Mouse (Mus musculus) midbrain, postnatal 0 days (tissue): ENCODE results near the gene Slc1a7. TPM values are rescaled to one million over a fixed set of nuclear protein-coding genes. Genes with fewer than 3 reads are reported as not detected.

Source experiments
- ATAC-seq: fragments of 200-750 bp; cut with Nextera tagmentation; 2 replicates; pipeline ENCODE4 v1.8.0; 2017; ENCODE audit warnings: moderate number of reproducible peaks, mild to moderate bottlenecking, moderate TSS enrichment, moderate library complexity; ENCODE audit not compliant: low FRiP score
- DNase-seq: peaks from one replicate; pipeline ENCODE4 v3.0.0-alpha.2; 2015; ENCODE audit warnings: low spot score
- H3K27ac ChIP-seq: fragments of 300-500 bp; sonication (generic); 2 replicates; pipeline ENCODE4 v1.5.1; 2014; ENCODE audit warnings: low read depth, mild to moderate bottlenecking, low read length, mixed read lengths
- H3K27me3 ChIP-seq: fragments of 300-500 bp; sonication (generic); 2 replicates; pipeline ENCODE4 v1.6.1; 2014; ENCODE audit warnings: low read length, control low read depth, mixed read lengths; ENCODE audit not compliant: insufficient read depth
- H3K36me3 ChIP-seq: fragments of 300-500 bp; sonication (generic); 2 replicates; pipeline ENCODE4 v1.6.1; 2014; ENCODE audit warnings: low read length, control low read depth, mixed read lengths; ENCODE audit not compliant: insufficient read depth
- H3K4me1 ChIP-seq: fragments of 300-500 bp; sonication (generic); 2 replicates; pipeline ENCODE4 v1.6.1; 2014; ENCODE audit warnings: mild to moderate bottlenecking, control low read depth, antibody characterized with exemption, low read length, mixed read lengths; ENCODE audit not compliant: insufficient read depth
- H3K4me2 ChIP-seq: fragments of 300-500 bp; sonication (generic); 2 replicates; pipeline ENCODE4 v1.6.1; 2014; ENCODE audit warnings: low read depth, mild to moderate bottlenecking, low read length, mixed read lengths; ENCODE audit not compliant: poor library complexity, severe bottlenecking
- H3K4me3 ChIP-seq: fragments of 300-500 bp; sonication (generic); 2 replicates; pipeline ENCODE4 v1.5.1; 2014; ENCODE audit warnings: low read depth, mild to moderate bottlenecking, low read length, moderate library complexity
- H3K9ac ChIP-seq: fragments of 300-500 bp; sonication (generic); replicated peaks from 2 replicates; pipeline ENCODE4 v1.6.1; 2014; ENCODE audit warnings: mild to moderate bottlenecking, low read length, moderate library complexity, mixed read lengths; ENCODE audit not compliant: poor library complexity, severe bottlenecking
- H3K9me3 ChIP-seq: fragments of 300-500 bp; sonication (generic); 2 replicates; pipeline ENCODE4 v1.6.1; 2016; ENCODE audit warnings: low read length, control low read depth
- CTCF ChIP-seq: IDR thresholded peaks from 2 replicates; pipeline ENCODE4 v1.5.1; 2016; ENCODE audit warnings: antibody characterized with exemption, mild to moderate bottlenecking
- whole genome bisulfite sequencing: fragments of 180-500 bp; shearing (Covaris S2); extraction: QIAGEN DNeasy Blood & Tissue Kit; methylation state at CpG from one replicate; pipeline ENCODE4 v1.1.7; 2014; 5-methylcytosine and 5-hydroxymethylcytosine counted together
- polyA plus RNA-seq: library from polyadenylated mRNA; unstranded; fragments of >200 nt; fragmentation: Nextera tagmentation; extraction: Ambion mirVana; gene quantifications from 2 replicates; pipeline ENCODE4 v1.2.1, GENCODE M21; 2015
- total RNA-seq: library from RNA; depleted of rRNA; stranded (reverse); fragments of >200 nt; gene quantifications from 2 replicates; pipeline ENCODE4 v1.2.3, GENCODE M21; 2014

Slc1a7 gene
- total and polyA plus RNA-seq, 2 experiments from 2014 or later = 0.16 TPM; not detected in 1

DNA sequence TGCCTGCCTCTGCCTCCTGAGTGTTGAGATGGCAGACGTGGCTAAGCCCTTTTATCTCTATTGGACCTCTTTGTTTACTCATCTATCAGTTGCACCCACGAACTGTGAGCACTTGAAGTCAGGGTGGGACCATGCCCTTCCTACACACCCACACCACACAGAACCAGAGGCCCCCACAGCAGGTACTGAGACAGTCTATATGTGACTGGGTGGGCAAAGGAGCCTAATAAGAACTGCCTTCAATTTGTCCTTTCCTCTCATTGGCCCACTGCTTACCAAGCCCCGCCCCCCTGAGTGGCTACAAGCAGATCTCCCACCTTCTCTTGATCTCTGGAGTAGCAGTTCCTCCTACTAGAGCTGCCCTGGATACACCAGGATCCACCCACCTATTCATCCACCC, 58.1 kb downstream of the Slc1a7 start:
- Histone ChIP-seq H3K27me3 (peaks cover 14% of the 10 kb centered on the region), H3K9ac (no peak overlapping the region), H3K4me2 (no peak overlapping the region), H3K9me3 (no peaks in the 10 kb centered on the region), H3K4me3 (no peak overlapping the region), H3K4me1 (peaks cover 5% of the 10 kb centered on the region; the same call in 1 of the 2 replicates), H3K36me3 (no peaks in the 10 kb centered on the region), H3K27ac (no peak overlapping the region)
- no peak for ATAC-seq
- DNase-seq = no peak
- TF ChIP-seq CTCF = no peak
- 55% methylated on average over 3 of the region's 3 CpGs for WGBS

- 6% methylated on average over 22 of the region's 22 CpGs for WGBS
- no peak for ATAC-seq
- peak overlapping the region; percentile 66 for H3K9ac ChIP-seq
These were observed 62.9 kb downstream of the Slc1a7 start for GRCm38 (mm10) chr4:108030888-108031501.

DNA sequence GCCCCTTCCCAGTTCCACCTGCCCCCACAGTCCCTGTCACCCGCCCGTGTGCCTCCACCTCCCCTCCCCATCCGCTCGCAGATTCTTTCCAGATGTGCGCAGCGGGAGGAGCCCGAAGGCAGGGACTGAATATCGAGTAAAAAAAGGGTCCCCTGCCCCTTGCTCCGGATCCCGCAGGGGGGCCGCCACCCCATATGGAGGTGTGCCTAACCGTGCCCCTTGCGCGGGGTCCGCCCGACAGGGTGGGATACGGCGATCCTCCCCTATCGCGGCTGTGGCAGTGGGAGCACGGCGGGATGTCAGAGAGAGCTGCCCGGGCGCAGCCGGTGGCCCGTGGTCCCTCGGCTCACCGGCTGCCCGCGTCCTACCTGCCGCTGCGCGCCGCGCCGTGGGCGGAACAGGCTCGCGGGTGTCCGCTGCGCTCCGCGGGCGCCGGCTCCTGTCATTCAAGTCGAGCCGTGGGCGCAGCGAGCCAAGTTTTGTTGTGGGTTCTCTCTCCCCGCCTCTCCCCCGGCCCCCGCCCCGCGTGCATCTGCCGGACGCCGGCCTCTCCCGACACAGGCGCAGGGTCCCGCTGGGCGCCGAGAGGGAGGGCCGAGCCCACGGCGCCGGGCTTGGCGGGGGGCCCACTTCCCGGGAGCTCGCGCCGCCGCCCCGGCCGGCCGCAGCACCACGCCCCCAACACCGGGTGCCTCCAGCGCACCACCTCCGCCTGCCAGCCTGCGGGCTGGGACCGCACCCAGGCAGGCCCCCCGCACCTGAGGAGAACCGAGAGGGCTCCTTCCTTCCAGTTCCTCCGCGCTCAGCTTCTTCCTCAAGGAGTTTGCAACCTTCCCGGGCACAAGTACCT, 63.6 kb downstream of the Slc1a7 start:
- Histone ChIP-seq H3K4me2 (peak overlapping the region; percentile 100), H3K36me3 (no peaks in the 10 kb centered on the region), H3K9me3 (no peaks in the 10 kb centered on the region), H3K4me1 (peaks cover 6% of the 10 kb centered on the region; the same call in 1 of the 2 replicates), H3K27me3 (peaks cover 26% of the 10 kb centered on the region), H3K9ac (peak overlapping the region; percentile 66), H3K4me3 (peak overlapping the region; percentile 62), H3K27ac (no peak overlapping the region)
- ATAC-seq (0 out of 2 replicates have a peak, but pooled peaks have one; percentile 39), DNase-seq (peak; percentile 42)
- no peak for TF ChIP-seq CTCF
- WGBS = 1% methylated on average over 52 of the region's 86 CpGs

More at GRCm38 (mm10) chr4:108030888-108031501, 62.9 kb downstream of the Slc1a7 start:
- peaks cover 26% of the 10 kb centered on the region for H3K27me3 ChIP-seq
- H3K36me3 ChIP-seq = no peaks in the 10 kb centered on the region
- peak overlapping the region; percentile 62 for H3K4me3 ChIP-seq
- DNase-seq = no peak
- H3K4me1 ChIP-seq = peaks cover 6% of the 10 kb centered on the region; the same call in 1 of the 2 replicates
- TF ChIP-seq CTCF = no peak
- no peak overlapping the region for H3K27ac ChIP-seq
- H3K4me2 ChIP-seq = peak overlapping the region; percentile 100
- H3K9me3 ChIP-seq = no peaks in the 10 kb centered on the region

GRCm38 (mm10) chr4:108032352-108032849, 64.3 kb downstream of the Slc1a7 start:
- Histone ChIP-seq H3K27ac (no peak overlapping the region), H3K4me2 (peak overlapping the region; percentile 100), H3K9ac (no peak overlapping the region), H3K4me3 (peak overlapping the region; percentile 62), H3K36me3 (no peaks in the 10 kb centered on the region), H3K9me3 (no peaks in the 10 kb centered on the region), H3K4me1 (peaks cover 6% of the 10 kb centered on the region; the same call in 1 of the 2 replicates), H3K27me3 (peaks cover 26% of the 10 kb centered on the region)
- TF ChIP-seq CTCF = no peak
- no peak for DNase-seq
- ATAC-seq = no peak
- 51% methylated on average over 11 of the region's 11 CpGs for WGBS

DNA sequence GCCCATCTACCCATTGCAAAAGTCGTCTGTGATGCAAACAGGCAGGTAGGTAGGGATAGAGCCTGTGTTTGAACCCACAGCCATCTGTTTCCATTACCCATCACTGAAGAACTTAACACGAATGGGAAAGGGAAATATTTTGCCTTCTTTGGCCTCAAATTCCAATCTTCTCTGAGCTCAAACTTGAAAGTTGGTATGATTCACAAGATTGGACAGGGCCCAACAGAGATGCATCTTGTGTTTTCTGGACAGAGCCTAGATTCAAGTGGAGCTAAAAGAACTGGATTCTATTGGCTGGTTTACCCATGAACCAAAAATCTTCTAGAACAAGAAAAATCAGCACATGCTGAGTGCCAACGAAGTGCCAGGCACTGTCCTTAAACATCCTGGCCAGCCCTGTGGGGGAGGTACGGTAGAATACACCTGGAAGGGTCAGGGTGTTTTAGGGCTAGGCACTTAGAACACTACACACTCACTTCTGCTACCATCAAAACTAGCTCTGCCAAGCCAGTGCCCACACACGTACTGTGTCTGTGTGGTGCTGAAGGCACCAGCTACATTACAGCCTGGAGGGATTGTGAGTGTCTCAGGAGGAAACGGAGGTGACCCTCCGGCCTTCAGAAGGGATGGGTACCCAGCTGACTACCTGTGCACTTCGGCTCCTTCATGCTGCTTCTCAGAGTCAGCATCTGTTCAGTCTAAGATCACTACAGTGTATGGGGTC, 65.1 kb downstream of the Slc1a7 start:
- 89% methylated on average over 8 of the region's 8 CpGs for WGBS
- DNase-seq (no peak), ATAC-seq (no peak)
- Histone ChIP-seq H3K4me3 (no peak overlapping the region), H3K36me3 (no peaks in the 10 kb centered on the region), H3K9ac (no peak overlapping the region), H3K27ac (no peak overlapping the region), H3K4me2 (no peak overlapping the region), H3K27me3 (peaks cover 26% of the 10 kb centered on the region), H3K9me3 (no peaks in the 10 kb centered on the region), H3K4me1 (peaks cover 6% of the 10 kb centered on the region; the same call in 1 of the 2 replicates)
- no peak for TF ChIP-seq CTCF
